Mouse (Mus musculus) liver, embryonic 14.5 days (tissue): ENCODE measurements around the gene Fer.

Experiments used
- CTCF ChIP-seq: IDR thresholded peaks from 2 replicates; pipeline ENCODE4 v1.5.1; 2016; ENCODE audit warnings: antibody characterized with exemption, low read depth, control low read depth
- EP300 ChIP-seq: IDR thresholded peaks from 2 replicates; pipeline ENCODE4 v1.6.1; 2016; ENCODE audit warnings: antibody characterized with exemption, low read depth

GRCm38 (mm10) chr17:63967091-63967490 is 104.2 kb downstream of the Fer start:
- TF ChIP-seq CTCF: no peak
- no peak for TF ChIP-seq EP300
